Mouse (Mus musculus) hindbrain, postnatal 0 days (tissue): ENCODE results near the gene Fads6. TPM values are rescaled to one million over a fixed set of nuclear protein-coding genes. Genes with fewer than 3 reads are reported as not detected.
A peak's percentile ranks its signal among the peaks of the same experiment; 100 is the strongest.

Experiments
- ATAC-seq: fragments of 200-750 bp; cut with Nextera tagmentation; 2 replicates; pipeline ENCODE4 v1.8.0; 2017; ENCODE audit warnings: mild to moderate bottlenecking, moderate TSS enrichment, moderate library complexity
- DNase-seq: peaks from one replicate; pipeline ENCODE4 v3.0.0-alpha.2; 2015; ENCODE audit warnings: low spot score
- H3K27ac ChIP-seq: fragments of 300-500 bp; sonication (generic); 2 replicates; pipeline ENCODE4 v1.5.1; 2014; ENCODE audit warnings: mild to moderate bottlenecking
- H3K27me3 ChIP-seq: fragments of 300-500 bp; sonication (generic); 2 replicates; pipeline ENCODE4 v1.6.1; 2014; ENCODE audit warnings: low read length, mixed read lengths; ENCODE audit not compliant: insufficient read depth
- H3K36me3 ChIP-seq: fragments of 300-500 bp; sonication (generic); 2 replicates; pipeline ENCODE4 v1.6.1; 2014; ENCODE audit warnings: low read length, mixed read lengths; ENCODE audit not compliant: insufficient read depth
- H3K4me1 ChIP-seq: fragments of 300-500 bp; sonication (generic); 2 replicates; pipeline ENCODE4 v1.6.1; 2014; ENCODE audit warnings: antibody characterized with exemption, low read length, mixed read lengths; ENCODE audit not compliant: insufficient read depth
- H3K4me2 ChIP-seq: fragments of 300-500 bp; sonication (generic); 2 replicates; pipeline ENCODE4 v1.6.1; 2014; ENCODE audit warnings: low read depth, mild to moderate bottlenecking, low read length, moderate library complexity, mixed read lengths
- H3K4me3 ChIP-seq: fragments of 300-500 bp; sonication (generic); 2 replicates; pipeline ENCODE4 v1.5.1; 2014; ENCODE audit warnings: low read length
- H3K9ac ChIP-seq: fragments of 300-500 bp; sonication (generic); replicated peaks from 2 replicates; pipeline ENCODE4 v1.6.1; 2014; ENCODE audit warnings: mild to moderate bottlenecking, low read length, moderate library complexity, mixed read lengths
- H3K9me3 ChIP-seq: fragments of 300-500 bp; sonication (generic); 2 replicates; pipeline ENCODE4 v1.6.1; 2016; ENCODE audit warnings: low read length, mixed read lengths
- CTCF ChIP-seq: IDR thresholded peaks from 2 replicates; pipeline ENCODE4 v1.5.1; 2016; ENCODE audit warnings: antibody characterized with exemption, control low read depth, low read depth
- WGBS: fragments of 180-500 bp; shearing (Covaris S2); extraction: QIAGEN DNeasy Blood & Tissue Kit; methylation state at CpG from one replicate; pipeline ENCODE4 v1.1.7; 2014; 5-methylcytosine and 5-hydroxymethylcytosine counted together
- polyA plus RNA-seq: library from polyadenylated mRNA; unstranded; fragments of >200 nt; fragmentation: Nextera tagmentation; extraction: Ambion mirVana; gene quantifications from 2 replicates; pipeline ENCODE4 v1.2.1, GENCODE M21; 2015
- total RNA-seq: library from RNA; depleted of rRNA; stranded (reverse); fragments of >200 nt; gene quantifications from 2 replicates; pipeline ENCODE4 v1.2.3, GENCODE M21; 2014

Gene Fads6
- total and polyA plus RNA-seq, 2 experiments from 2014 or later, result 1.8 to 10.8 TPM

DNA sequence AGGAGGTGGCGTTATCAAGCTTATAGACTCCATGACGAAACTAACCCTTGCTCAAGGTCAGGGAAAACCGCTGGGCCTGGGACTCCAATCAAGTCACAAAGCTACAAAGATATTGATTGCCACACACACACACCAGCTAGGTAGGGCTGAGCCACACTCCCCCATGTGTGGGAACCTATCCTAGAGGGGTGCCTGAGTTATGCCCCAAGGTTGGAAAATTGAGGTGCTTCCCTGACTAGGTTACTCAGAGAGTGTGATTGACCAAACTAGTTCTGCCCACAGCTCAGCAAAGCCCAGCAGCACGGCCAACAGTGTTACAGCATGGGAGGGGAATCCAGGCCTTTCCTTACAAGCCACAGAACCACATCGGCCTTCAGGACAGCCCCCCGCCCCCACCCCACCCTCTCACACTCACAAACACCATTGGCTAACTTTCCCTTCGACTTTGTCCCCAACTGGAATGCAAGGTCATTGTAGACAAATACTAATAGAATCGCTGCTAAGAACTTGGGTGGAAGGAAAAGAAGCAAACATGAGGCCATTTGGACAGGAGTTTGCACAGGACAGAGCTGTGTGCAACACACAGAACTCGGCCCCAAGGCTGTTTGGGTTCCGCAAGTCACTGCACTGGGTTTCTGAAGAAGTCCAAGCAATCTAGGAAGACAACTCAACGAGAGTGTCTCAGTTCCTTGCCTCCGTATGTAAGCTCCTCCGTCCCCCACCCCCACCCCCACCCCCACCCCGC lies 4.7 kb downstream of the Fads6 start:
- H3K9me3 ChIP-seq, result no peaks in the 10 kb centered on the region
- WGBS, result 73% methylated on average over 14 of the region's 14 CpGs
- H3K36me3 ChIP-seq, result no peaks in the 10 kb centered on the region
- H3K27ac ChIP-seq, result no peak overlapping the region
- no peak for DNase-seq
- H3K4me1 ChIP-seq, result no peaks in the 10 kb centered on the region
- TF ChIP-seq CTCF, result no peak
- no peaks in the 10 kb centered on the region for H3K27me3 ChIP-seq
- no peak overlapping the region for H3K4me2 ChIP-seq
- ATAC-seq, result no peak
- H3K9ac ChIP-seq, result no peak overlapping the region
- H3K4me3 ChIP-seq, result no peak overlapping the region

DNA sequence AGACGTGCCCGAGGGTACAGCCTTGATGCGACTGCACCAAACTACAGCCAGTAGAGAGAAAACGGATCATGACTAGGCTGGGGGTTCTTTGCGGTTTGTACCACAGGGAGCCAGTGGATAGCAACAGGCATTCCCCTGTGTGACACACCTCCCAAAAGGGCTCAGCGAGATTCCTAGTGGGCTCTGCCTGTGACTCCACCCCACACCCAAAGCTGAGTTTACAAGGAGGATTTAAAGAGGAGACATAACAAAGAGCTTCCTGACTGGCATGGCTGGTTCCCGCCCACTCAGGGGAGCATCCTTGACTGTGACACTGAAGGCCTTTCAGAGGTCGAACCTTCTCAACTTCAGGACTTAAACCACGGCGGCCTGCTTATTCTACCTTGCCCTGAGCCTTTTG lies 6.0 kb downstream of the Fads6 start:
- Histone ChIP-seq H3K9me3 (no peaks in the 10 kb centered on the region), H3K9ac (no peak overlapping the region), H3K27me3 (no peaks in the 10 kb centered on the region), H3K4me2 (no peak overlapping the region), H3K4me3 (no peak overlapping the region), H3K4me1 (no peaks in the 10 kb centered on the region), H3K36me3 (no peaks in the 10 kb centered on the region), H3K27ac (no peak overlapping the region)
- TF ChIP-seq CTCF, result no peak
- DNase-seq, result no peak
- no peak for ATAC-seq
- 79% methylated on average over 10 of the region's 10 CpGs for WGBS

DNA sequence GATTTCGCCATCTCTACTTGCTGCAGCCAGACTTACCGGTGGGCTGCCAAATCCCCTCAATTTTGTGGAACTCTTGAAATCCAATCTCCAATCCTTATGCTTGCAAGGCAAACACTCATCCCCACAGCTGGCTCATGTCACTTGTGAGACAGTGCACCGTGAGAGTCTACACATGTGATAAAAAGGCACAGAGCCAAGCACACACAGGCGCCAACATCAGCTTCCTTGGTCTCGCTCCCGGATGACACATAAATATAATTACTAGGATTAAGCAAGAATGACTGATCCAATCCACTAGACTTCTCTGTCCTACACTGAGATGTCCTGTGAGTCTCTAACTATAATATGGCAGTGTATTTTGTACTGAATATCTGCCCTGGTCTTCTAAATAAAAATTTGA lies 6.5 kb downstream of the Fads6 start:
- 67% methylated on average over 6 of the region's 6 CpGs for WGBS
- Histone ChIP-seq H3K27ac (no peak overlapping the region), H3K9ac (no peak overlapping the region), H3K27me3 (no peaks in the 10 kb centered on the region), H3K4me3 (no peak overlapping the region), H3K36me3 (no peaks in the 10 kb centered on the region), H3K4me2 (no peak overlapping the region), H3K4me1 (no peaks in the 10 kb centered on the region), H3K9me3 (no peaks in the 10 kb centered on the region)
- no peak for DNase-seq
- ATAC-seq, result no peak
- no peak for TF ChIP-seq CTCF

- ATAC-seq (no peak), DNase-seq (no peak)
- Histone ChIP-seq H3K27me3 (no peaks in the 10 kb centered on the region), H3K9me3 (no peaks in the 10 kb centered on the region), H3K4me1 (no peaks in the 10 kb centered on the region), H3K4me3 (no peak overlapping the region), H3K4me2 (no peak overlapping the region), H3K9ac (no peak overlapping the region), H3K36me3 (no peaks in the 10 kb centered on the region), H3K27ac (no peak overlapping the region)
- WGBS, result 81% methylated on average over 1 of the region's 1 CpGs
- TF ChIP-seq CTCF, result no peak
Observed at GRCm38 (mm10) chr11:115290314-115290713, 7.1 kb downstream of the Fads6 start.

DNA sequence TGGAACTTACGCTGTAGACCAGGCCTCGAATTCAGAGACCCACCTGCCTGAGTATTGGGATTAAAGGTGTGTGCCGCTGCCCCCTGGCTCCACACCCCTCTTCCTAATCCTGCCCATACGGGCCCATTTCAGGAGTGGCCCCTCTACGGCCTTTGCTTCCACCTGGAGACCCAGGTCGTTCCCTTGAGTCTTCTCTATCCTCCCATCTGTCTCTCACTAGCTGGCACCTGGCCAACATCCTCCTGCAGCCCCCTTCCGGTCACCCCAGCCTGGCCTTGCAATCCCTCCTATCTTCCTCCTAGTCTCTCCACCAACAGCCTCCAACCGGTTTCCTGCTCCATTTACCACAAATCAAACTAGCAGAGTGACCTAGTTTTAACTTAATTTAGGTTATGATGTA lies 7.6 kb downstream of the Fads6 start:
- Histone ChIP-seq H3K4me1 (no peaks in the 10 kb centered on the region), H3K9ac (no peak overlapping the region), H3K9me3 (no peaks in the 10 kb centered on the region), H3K36me3 (no peaks in the 10 kb centered on the region), H3K27me3 (no peaks in the 10 kb centered on the region), H3K4me2 (no peak overlapping the region), H3K4me3 (no peak overlapping the region), H3K27ac (0 out of 2 replicates have a peak overlapping the region, but pooled peaks have one; percentile 41)
- WGBS, result 78% methylated on average over 8 of the region's 8 CpGs
- TF ChIP-seq CTCF, result no peak
- ATAC-seq, result no peak
- DNase-seq, result no peak

DNA sequence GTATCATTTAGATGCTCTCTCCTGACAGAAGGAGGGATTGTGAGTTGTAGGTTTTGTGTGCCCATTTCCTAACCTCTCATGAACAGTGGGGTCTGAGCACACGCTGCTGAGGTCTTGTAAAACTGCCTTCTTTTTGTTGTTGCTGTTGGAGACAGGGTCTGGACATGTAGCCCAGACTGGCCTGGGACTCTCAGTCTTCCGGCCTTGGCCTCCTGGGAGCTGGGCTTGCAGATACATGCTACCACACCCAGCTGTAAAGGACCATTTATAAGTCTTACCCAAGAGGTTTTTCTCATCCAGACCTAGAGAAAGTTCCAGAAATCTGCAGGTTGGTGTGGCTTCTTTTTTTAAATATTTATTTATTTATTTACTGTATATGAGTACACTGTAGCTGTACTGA lies 9.2 kb downstream of the Fads6 start:
- no peaks in the 10 kb centered on the region for H3K27me3 ChIP-seq
- TF ChIP-seq CTCF, result no peak
- H3K9me3 ChIP-seq, result no peaks in the 10 kb centered on the region
- DNase-seq, result no peak
- no peaks in the 10 kb centered on the region for H3K4me1 ChIP-seq
- H3K27ac ChIP-seq, result no peak overlapping the region
- H3K4me2 ChIP-seq, result no peak overlapping the region
- no peak overlapping the region for H3K9ac ChIP-seq
- 85% methylated on average over 2 of the region's 2 CpGs for WGBS
- no peak for ATAC-seq
- H3K4me3 ChIP-seq, result no peak overlapping the region
- H3K36me3 ChIP-seq, result no peaks in the 10 kb centered on the region

GRCm38 (mm10) chr11:115287386-115287785 lies 10.1 kb downstream of the Fads6 start:
- WGBS, result 79% methylated on average over 5 of the region's 5 CpGs
- H3K27ac ChIP-seq, result peak overlapping the region; percentile 58; the same call in 1 of the 2 replicates
- no peak overlapping the region for H3K4me2 ChIP-seq
- no peak overlapping the region for H3K9ac ChIP-seq
- no peak overlapping the region for H3K4me3 ChIP-seq
- H3K9me3 ChIP-seq, result no peaks in the 10 kb centered on the region
- TF ChIP-seq CTCF, result no peak
- no peaks in the 10 kb centered on the region for H3K27me3 ChIP-seq
- H3K4me1 ChIP-seq, result no peaks in the 10 kb centered on the region
- H3K36me3 ChIP-seq, result no peaks in the 10 kb centered on the region
- DNase-seq (no peak), ATAC-seq (no peak; the same call in 1 of the 2 replicates)
